Mouse (Mus musculus): ENCODE data around the gene Smarcc1. TPM values are rescaled to one million over a fixed set of nuclear protein-coding genes. Genes with fewer than 3 reads are reported as not detected.
A peak's percentile ranks its signal among the peaks of the same experiment; 100 is the strongest.

The Smarcc1 gene
- total RNA-seq, 1 experiment from 2014 or later: 146 TPM

DNA sequence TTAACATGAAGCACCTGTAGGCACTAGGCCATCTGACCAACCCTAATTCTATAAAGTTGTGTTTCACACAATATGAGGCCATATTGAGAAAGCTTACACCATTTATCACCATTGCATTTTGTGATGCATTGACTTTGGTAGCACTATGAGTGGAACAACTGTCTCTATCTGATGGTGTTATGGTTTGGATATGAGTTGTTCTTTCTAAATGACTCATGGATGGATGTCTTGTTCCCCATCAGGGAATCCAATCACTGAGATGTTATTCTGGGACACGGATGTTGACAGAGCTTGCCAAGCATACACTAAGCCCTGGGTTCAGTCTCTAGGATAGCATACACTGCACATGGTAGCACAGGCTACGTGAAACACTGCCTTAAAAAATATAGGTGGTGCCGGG lies 154.8 kb downstream of the Smarcc1 start:
- no peak for ATAC-seq (replicated peaks; ENCODE audit: low read depth, poor library complexity, severe bottlenecking)

DNA sequence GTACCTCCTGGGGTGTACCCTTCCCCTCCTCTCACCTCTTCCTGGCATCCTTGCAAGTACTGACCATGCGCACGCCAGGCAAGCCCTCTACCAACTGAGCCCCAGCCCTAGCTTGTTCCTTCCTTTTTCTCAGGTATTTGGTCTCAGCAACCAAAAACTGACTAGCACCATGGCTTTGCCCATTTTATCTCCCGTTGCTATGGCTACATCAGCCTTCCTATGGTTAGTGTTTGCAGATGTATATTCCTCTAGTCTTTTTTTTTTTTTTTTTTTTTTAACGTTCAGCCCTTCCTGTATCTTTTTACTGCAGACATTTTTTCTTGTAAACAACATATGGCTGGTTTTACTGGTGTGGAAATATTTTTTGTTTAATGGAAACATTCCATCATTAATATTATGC lies 156.0 kb downstream of the Smarcc1 start:
- ATAC-seq (replicated peaks; ENCODE audit: low read depth, poor library complexity, severe bottlenecking): 0 out of 2 replicates have a peak, but pooled peaks have one; percentile 42

DNA sequence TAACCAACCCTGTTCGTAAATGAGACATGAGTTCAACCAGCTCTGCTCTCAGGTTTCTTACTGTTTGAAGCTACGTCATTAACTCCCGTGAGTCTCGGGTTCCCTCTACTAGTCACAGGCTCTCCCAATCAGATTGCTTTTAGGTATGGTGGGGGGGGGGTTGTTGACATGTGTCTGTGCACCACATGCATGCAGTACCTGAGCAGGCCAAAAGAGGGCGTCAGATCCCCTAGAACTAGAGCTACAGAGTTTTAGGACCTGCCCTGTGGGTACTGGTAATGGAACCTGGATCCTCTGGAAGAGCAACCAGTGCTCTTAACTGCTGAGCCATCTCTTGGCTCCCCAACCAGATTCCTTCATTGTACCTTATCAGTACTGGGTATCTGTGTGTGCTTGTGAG lies 158.4 kb downstream of the Smarcc1 start:
- ATAC-seq (replicated peaks; ENCODE audit: low read depth, poor library complexity, severe bottlenecking): no peak

DNA sequence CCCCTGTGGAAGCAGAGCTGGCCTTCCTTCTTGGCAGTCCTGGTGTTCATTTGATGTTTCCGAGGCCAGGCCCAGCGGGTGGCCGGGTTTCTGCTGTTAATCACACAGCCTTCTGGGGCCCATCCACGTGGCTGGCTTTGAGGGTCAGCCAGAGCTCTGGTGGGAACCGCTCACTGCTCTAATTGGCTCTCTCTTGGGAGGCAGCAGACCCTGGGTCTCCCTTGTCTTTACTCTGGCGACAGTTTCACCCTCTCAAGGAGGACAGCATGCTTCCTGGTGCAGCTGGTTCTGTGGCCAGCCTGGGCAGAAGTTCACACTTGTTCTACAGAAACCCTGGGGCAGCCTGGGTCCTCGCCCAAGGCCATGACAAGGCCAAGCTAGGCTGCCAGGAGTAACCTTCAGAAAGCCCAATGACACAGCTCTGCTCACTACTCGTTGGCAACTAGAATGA lies 159.9 kb downstream of the Smarcc1 start:
- ATAC-seq (replicated peaks; ENCODE audit: low read depth, poor library complexity, severe bottlenecking): no peak

DNA sequence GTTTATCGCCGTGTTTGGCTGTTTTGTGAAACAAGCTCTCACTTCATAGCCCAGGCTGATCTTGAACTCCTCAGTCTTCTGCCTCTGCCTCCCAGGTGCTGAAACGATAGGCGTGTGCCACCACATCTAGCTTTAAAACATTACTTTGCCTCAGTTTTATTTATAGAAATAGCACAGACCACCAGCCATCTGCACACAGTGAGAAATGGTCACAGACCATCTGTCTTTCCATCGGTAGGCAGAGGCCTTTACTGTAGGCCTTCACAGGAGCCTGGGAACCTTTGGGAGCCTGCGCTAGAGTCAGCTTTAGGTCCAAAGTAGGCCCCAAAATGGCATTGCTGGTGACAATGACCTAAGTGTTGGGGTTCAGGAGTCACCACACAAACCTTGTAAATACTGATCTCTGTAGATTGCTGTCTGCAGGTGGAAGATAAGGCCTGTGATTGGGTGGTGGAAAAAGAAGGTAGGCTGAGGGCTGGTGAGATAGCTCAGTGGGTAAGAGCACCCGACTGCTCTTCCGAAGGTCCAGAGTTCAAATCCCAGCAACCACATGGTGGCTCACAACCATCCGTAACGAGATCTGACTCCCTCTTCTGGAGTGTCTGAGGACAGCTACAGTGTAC lies 166.7 kb downstream of the Smarcc1 start:
- ATAC-seq (replicated peaks; ENCODE audit: low read depth, poor library complexity, severe bottlenecking): no peak

DNA sequence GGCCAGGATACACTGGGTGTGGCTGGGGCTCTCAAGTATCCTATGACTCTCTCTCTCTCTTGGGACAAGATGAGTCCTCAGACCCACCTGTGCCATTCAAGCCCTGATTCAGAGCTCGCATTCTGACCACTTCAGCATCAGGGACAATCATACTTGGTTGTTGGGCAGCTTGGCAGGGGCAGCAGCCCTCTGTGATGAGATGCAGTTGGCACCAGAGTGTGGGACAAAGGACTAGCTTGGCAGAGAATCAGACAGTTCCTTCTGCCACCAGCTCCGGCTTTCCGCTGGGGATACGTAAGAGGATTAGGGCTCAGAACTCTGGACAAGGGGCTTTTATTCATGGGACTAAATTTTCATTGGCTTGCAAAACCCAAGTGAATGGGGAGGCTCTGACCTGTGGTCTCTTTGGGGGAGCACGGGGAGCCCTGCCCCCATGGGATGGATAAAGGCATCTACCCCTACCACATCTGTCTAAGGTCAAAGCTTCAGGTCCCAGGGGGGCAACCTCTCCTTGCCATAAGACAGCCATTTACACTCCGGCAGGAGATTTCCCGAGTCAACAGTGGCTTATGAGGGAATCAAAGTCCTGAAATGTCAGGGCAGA lies 169.9 kb downstream of the Smarcc1 start:
- ATAC-seq (replicated peaks; ENCODE audit: low read depth, poor library complexity, severe bottlenecking): no peak

Other genes starting within 250 kb of the Smarcc1 start
- gene Cdc25a, start 242.1 kb upstream of the Smarcc1 start, total RNA-seq (2017): 39.7 and 58.2 TPM in 2 replicates
- gene Map4, start 186.2 kb upstream of the Smarcc1 start, total RNA-seq (2017): 16.4 and 19.1 TPM in 2 replicates
- gene Dhx30, start 122 bp downstream of the Smarcc1 start, total RNA-seq (2017): 56.8 and 59.2 TPM in 2 replicates
- 0.58 and 1.6 TPM in 2 replicates for gene Cspg5, start 126.1 kb downstream of the Smarcc1 start, total RNA-seq (2017)
- 3.8 and 6.4 TPM in 2 replicates for gene Elp6, start 187.5 kb downstream of the Smarcc1 start, total RNA-seq (2017)
- gene Scap, start 215.6 kb downstream of the Smarcc1 start, total RNA-seq (2017): 23.6 and 27.4 TPM in 2 replicates

Measured in common myeloid progenitor, adult 5-6 weeks (primary cell).